Mouse (Mus musculus): ENCODE results near the gene Atp2c2.

- TF ChIP-seq POLR2A (IDR thresholded peaks at IDR 0.05; ENCODE audit: borderline replicate concordance, insufficient read depth, low read length) (no peak), CTCF (IDR thresholded peaks at IDR 0.05; ENCODE audit: borderline replicate concordance, insufficient read depth, low read depth, low read length) (no peak)
These were observed 61.9 kb downstream of the Atp2c2 start for GRCm38 (mm10) chr8:119761692-119762091.
